Mouse (Mus musculus) hindbrain, embryonic 13.5 days (tissue): Measurements from ENCODE around the gene Nceh1. TPM values are rescaled to one million over a fixed set of nuclear protein-coding genes. Genes with fewer than 3 reads are reported as not detected.
A peak's percentile ranks its signal among the peaks of the same experiment; 100 is the strongest.

Experiments used
- ATAC-seq: fragments of 200-750 bp; cut with Nextera tagmentation; 2 replicates; pipeline ENCODE4 v1.8.0; 2017; ENCODE audit warnings: moderate TSS enrichment; ENCODE audit not compliant: low FRiP score
- H3K27ac ChIP-seq: fragments of 300-500 bp; sonication (generic); 2 replicates; pipeline ENCODE4 v1.5.1; 2015; ENCODE audit warnings: inconsistent platforms, mild to moderate bottlenecking, moderate library complexity
- H3K27me3 ChIP-seq: fragments of 300-500 bp; sonication (generic); 2 replicates; pipeline ENCODE4 v1.6.1; 2015; ENCODE audit warnings: mild to moderate bottlenecking, inconsistent platforms
- H3K36me3 ChIP-seq: fragments of 300-500 bp; sonication (generic); 2 replicates; pipeline ENCODE4 v1.6.1; 2015; ENCODE audit warnings: mild to moderate bottlenecking, inconsistent platforms
- H3K4me1 ChIP-seq: fragments of 300-500 bp; sonication (generic); replicated peaks from 2 replicates; pipeline ENCODE4 v1.6.1; 2015; ENCODE audit warnings: inconsistent platforms
- H3K4me2 ChIP-seq: fragments of 300-500 bp; sonication (generic); 2 replicates; pipeline ENCODE4 v1.6.1; 2015; ENCODE audit warnings: inconsistent platforms, mild to moderate bottlenecking, moderate library complexity
- H3K4me3 ChIP-seq: fragments of 300-500 bp; sonication (generic); 2 replicates; pipeline ENCODE4 v1.5.1; 2015; ENCODE audit warnings: mild to moderate bottlenecking, inconsistent platforms
- H3K9ac ChIP-seq: fragments of 300-500 bp; sonication (generic); 2 replicates; pipeline ENCODE4 v1.6.1; 2015; ENCODE audit warnings: mild to moderate bottlenecking, inconsistent platforms
- H3K9me3 ChIP-seq: fragments of 300-500 bp; sonication (generic); 2 replicates; pipeline ENCODE4 v1.6.1; 2016; ENCODE audit warnings: inconsistent platforms
- WGBS: fragments of 180-500 bp; shearing (Covaris S2); methylation state at CpG from one replicate; pipeline ENCODE4 v1.1.7; 2015; 5-methylcytosine and 5-hydroxymethylcytosine counted together
- polyA plus RNA-seq: library from polyadenylated mRNA; unstranded; fragments of >200 nt; fragmentation: Nextera tagmentation; extraction: Ambion mirVana; gene quantifications from 2 replicates; pipeline ENCODE4 v1.2.1, GENCODE M21; 2015

The Nceh1 gene
- polyA plus RNA-seq, 1 experiment from 2014 or later: 6.9 TPM

GRCm38 (mm10) chr3:27161645-27162409 lies 20.9 kb upstream of the Nceh1 start:
- no peak overlapping the region for H3K9ac ChIP-seq
- 89% methylated on average over 6 of the region's 6 CpGs for WGBS
- no peak overlapping the region for H3K4me2 ChIP-seq
- H3K4me1 ChIP-seq: no peaks in the 10 kb centered on the region
- H3K27ac ChIP-seq: no peak overlapping the region
- H3K9me3 ChIP-seq: no peaks in the 10 kb centered on the region
- H3K4me3 ChIP-seq: no peak overlapping the region
- no peak for ATAC-seq
- no peaks in the 10 kb centered on the region for H3K36me3 ChIP-seq
- H3K27me3 ChIP-seq: no peaks in the 10 kb centered on the region

GRCm38 (mm10) chr3:27162410-27162804 lies 20.4 kb upstream of the Nceh1 start:
- H3K36me3 ChIP-seq: no peaks in the 10 kb centered on the region
- H3K4me3 ChIP-seq: no peak overlapping the region
- 72% methylated on average over 2 of the region's 2 CpGs for WGBS
- no peaks in the 10 kb centered on the region for H3K27me3 ChIP-seq
- no peaks in the 10 kb centered on the region for H3K4me1 ChIP-seq
- ATAC-seq: no peak
- no peak overlapping the region for H3K27ac ChIP-seq
- H3K9ac ChIP-seq: no peak overlapping the region
- no peaks in the 10 kb centered on the region for H3K9me3 ChIP-seq
- no peak overlapping the region for H3K4me2 ChIP-seq

GRCm38 (mm10) chr3:27165481-27166065 lies 17.2 kb upstream of the Nceh1 start:
- Histone ChIP-seq H3K4me2 (no peak overlapping the region), H3K4me3 (no peak overlapping the region), H3K36me3 (no peaks in the 10 kb centered on the region), H3K4me1 (no peaks in the 10 kb centered on the region), H3K27ac (no peak overlapping the region), H3K27me3 (no peaks in the 10 kb centered on the region), H3K9ac (no peak overlapping the region), H3K9me3 (no peaks in the 10 kb centered on the region)
- 89% methylated on average over 3 of the region's 3 CpGs for WGBS
- no peak for ATAC-seq

- no peak overlapping the region for H3K4me2 ChIP-seq
- H3K4me1 ChIP-seq: no peaks in the 10 kb centered on the region
- ATAC-seq: no peak
- no peaks in the 10 kb centered on the region for H3K27me3 ChIP-seq
- H3K36me3 ChIP-seq: no peaks in the 10 kb centered on the region
- no peak overlapping the region for H3K27ac ChIP-seq
- no peaks in the 10 kb centered on the region for H3K9me3 ChIP-seq
- no peak overlapping the region for H3K4me3 ChIP-seq
- no peak overlapping the region for H3K9ac ChIP-seq
- WGBS: 67% methylated on average over 1 of the region's 1 CpGs
Measured at GRCm38 (mm10) chr3:27170257-27170656, 12.5 kb upstream of the Nceh1 start.

GRCm38 (mm10) chr3:27179711-27180110 lies 3.1 kb upstream of the Nceh1 start:
- Histone ChIP-seq H3K4me3 (no peak overlapping the region), H3K4me2 (no peak overlapping the region), H3K4me1 (peaks cover 12% of the 10 kb centered on the region), H3K27me3 (no peaks in the 10 kb centered on the region), H3K36me3 (no peaks in the 10 kb centered on the region), H3K9me3 (no peaks in the 10 kb centered on the region), H3K27ac (no peak overlapping the region), H3K9ac (no peak overlapping the region)
- ATAC-seq: no peak
- 84% methylated on average over 8 of the region's 8 CpGs for WGBS

GRCm38 (mm10) chr3:27183601-27184175 lies 923 bp downstream of the Nceh1 start:
- no peak overlapping the region for H3K27ac ChIP-seq
- ATAC-seq: no peak

GRCm38 (mm10) chr3:27188386-27188785 lies 5.6 kb downstream of the Nceh1 start:
- no peak overlapping the region for H3K4me2 ChIP-seq
- no peaks in the 10 kb centered on the region for H3K36me3 ChIP-seq
- no peak overlapping the region for H3K4me3 ChIP-seq
- no peak overlapping the region for H3K27ac ChIP-seq
- WGBS: 97% methylated on average over 1 of the region's 1 CpGs
- H3K4me1 ChIP-seq: peaks cover 16% of the 10 kb centered on the region
- H3K9me3 ChIP-seq: no peaks in the 10 kb centered on the region
- H3K27me3 ChIP-seq: no peaks in the 10 kb centered on the region
- no peak overlapping the region for H3K9ac ChIP-seq
- ATAC-seq: no peak

More at GRCm38 (mm10) chr3:27183601-27184175, 923 bp downstream of the Nceh1 start:
- Histone ChIP-seq H3K9ac (peak overlapping the region; percentile 79), H3K9me3 (no peaks in the 10 kb centered on the region), H3K4me2 (peak overlapping the region; percentile 94), H3K27me3 (no peaks in the 10 kb centered on the region), H3K4me3 (peak overlapping the region; percentile 73), H3K4me1 (peaks cover 12% of the 10 kb centered on the region), H3K36me3 (no peaks in the 10 kb centered on the region)
- 12% methylated on average over 19 of the region's 19 CpGs for WGBS

GRCm38 (mm10) chr3:27189320-27190261 lies 6.8 kb downstream of the Nceh1 start:
- no peaks in the 10 kb centered on the region for H3K9me3 ChIP-seq
- ATAC-seq: no peak
- H3K4me2 ChIP-seq: no peak overlapping the region
- WGBS: 67% methylated on average over 14 of the region's 14 CpGs
- no peaks in the 10 kb centered on the region for H3K27me3 ChIP-seq
- H3K36me3 ChIP-seq: no peaks in the 10 kb centered on the region
- H3K4me3 ChIP-seq: no peak overlapping the region
- no peak overlapping the region for H3K27ac ChIP-seq
- H3K4me1 ChIP-seq: peaks cover 10% of the 10 kb centered on the region; the same call in 1 of the 2 replicates
- no peak overlapping the region for H3K9ac ChIP-seq

- Histone ChIP-seq H3K36me3 (no peaks in the 10 kb centered on the region), H3K4me3 (no peak overlapping the region), H3K9ac (no peak overlapping the region), H3K27me3 (no peaks in the 10 kb centered on the region), H3K9me3 (no peaks in the 10 kb centered on the region), H3K27ac (no peak overlapping the region), H3K4me2 (no peak overlapping the region), H3K4me1 (peaks cover 10% of the 10 kb centered on the region; the same call in 1 of the 2 replicates)
- no peak for ATAC-seq
- 94% methylated on average over 4 of the region's 4 CpGs for WGBS
Measured at GRCm38 (mm10) chr3:27190865-27191264, 8.1 kb downstream of the Nceh1 start.

- H3K4me3 ChIP-seq: no peak overlapping the region
- H3K4me1 ChIP-seq: peaks cover 10% of the 10 kb centered on the region; the same call in 1 of the 2 replicates
- no peak overlapping the region for H3K9ac ChIP-seq
- no peak for ATAC-seq
- no peaks in the 10 kb centered on the region for H3K9me3 ChIP-seq
- H3K36me3 ChIP-seq: no peaks in the 10 kb centered on the region
- no peaks in the 10 kb centered on the region for H3K27me3 ChIP-seq
- 84% methylated on average over 6 of the region's 6 CpGs for WGBS
- no peak overlapping the region for H3K4me2 ChIP-seq
- H3K27ac ChIP-seq: no peak overlapping the region
Measured at GRCm38 (mm10) chr3:27191856-27192255, 9.1 kb downstream of the Nceh1 start.

- Histone ChIP-seq H3K27ac (no peak overlapping the region), H3K36me3 (no peaks in the 10 kb centered on the region), H3K4me2 (no peak overlapping the region), H3K9me3 (no peaks in the 10 kb centered on the region), H3K4me1 (peaks cover 10% of the 10 kb centered on the region; the same call in 1 of the 2 replicates), H3K9ac (no peak overlapping the region), H3K4me3 (no peak overlapping the region), H3K27me3 (no peaks in the 10 kb centered on the region)
- 73% methylated on average over 6 of the region's 6 CpGs for WGBS
- ATAC-seq: no peak
Measured at GRCm38 (mm10) chr3:27193844-27194317, 11.1 kb downstream of the Nceh1 start.

GRCm38 (mm10) chr3:27195153-27195552 lies 12.4 kb downstream of the Nceh1 start:
- Histone ChIP-seq H3K36me3 (no peaks in the 10 kb centered on the region), H3K4me1 (0 out of 2 replicates have a peak, but pooled peaks cover 3% of the 10 kb centered on the region), H3K4me2 (no peak overlapping the region), H3K4me3 (no peak overlapping the region), H3K9me3 (no peaks in the 10 kb centered on the region), H3K9ac (no peak overlapping the region), H3K27ac (no peak overlapping the region), H3K27me3 (no peaks in the 10 kb centered on the region)
- 84% methylated on average over 4 of the region's 4 CpGs for WGBS
- no peak for ATAC-seq
